Mouse (Mus musculus): ENCODE results near the gene Tpm3.

Tpm3 gene

GRCm38 (mm10) chr3:90136660-90137059, 64.2 kb downstream of the Tpm3 start:
- no peak for DNase-seq (ENCODE audit: low read depth, low spot score)

- no peak for DNase-seq (ENCODE audit: low read depth, low spot score)
These were observed 65.2 kb downstream of the Tpm3 start for GRCm38 (mm10) chr3:90137606-90138005.

GRCm38 (mm10) chr3:90139962-90140361, 67.5 kb downstream of the Tpm3 start:
- DNase-seq (ENCODE audit: low read depth, low spot score) = no peak

- no peak for DNase-seq (ENCODE audit: low read depth, low spot score)
These were observed 73.0 kb downstream of the Tpm3 start for GRCm38 (mm10) chr3:90145461-90145860.

- DNase-seq (ENCODE audit: low read depth, low spot score) = no peak
These were observed 74.2 kb downstream of the Tpm3 start for GRCm38 (mm10) chr3:90146651-90147050.

Measured in embryo, embryonic 11.5 days (tissue).